Mouse (Mus musculus) lung, embryonic 16.5 days (tissue): ENCODE measurements around the gene Ttf2. TPM values are rescaled to one million over a fixed set of nuclear protein-coding genes. Genes with fewer than 3 reads are reported as not detected.

ENCODE experiments used
- ATAC-seq: fragments of 200-750 bp; cut with Nextera tagmentation; 2 replicates; pipeline ENCODE4 v1.8.0; 2017; ENCODE audit warnings: low read depth, mild to moderate bottlenecking, moderate library complexity
- H3K27ac ChIP-seq: fragments of 300-500 bp; sonication (generic); 2 replicates; pipeline ENCODE4 v1.5.1; 2014; ENCODE audit warnings: mild to moderate bottlenecking, control low read depth, low read length
- H3K27me3 ChIP-seq: fragments of 300-500 bp; sonication (generic); 2 replicates; pipeline ENCODE4 v1.6.1; 2014; ENCODE audit warnings: low read depth, low read length, mixed read lengths; ENCODE audit not compliant: control insufficient read depth, insufficient read depth
- H3K36me3 ChIP-seq: fragments of 300-500 bp; sonication (generic); 2 replicates; pipeline ENCODE4 v1.6.1; 2014; ENCODE audit warnings: low read length; ENCODE audit not compliant: control insufficient read depth, insufficient read depth
- H3K4me1 ChIP-seq: fragments of 300-500 bp; sonication (generic); replicated peaks from 2 replicates; pipeline ENCODE4 v1.6.1; 2014; ENCODE audit warnings: low read length, mixed read lengths; ENCODE audit not compliant: control insufficient read depth, insufficient read depth
- H3K4me2 ChIP-seq: fragments of 300-500 bp; sonication (generic); 2 replicates; pipeline ENCODE4 v1.6.1; 2014; ENCODE audit warnings: low read depth, low read length, control low read depth
- H3K4me3 ChIP-seq: fragments of 300-500 bp; sonication (generic); 2 replicates; pipeline ENCODE4 v1.5.1; 2014; ENCODE audit warnings: mild to moderate bottlenecking, low read length, control low read depth
- H3K9ac ChIP-seq: fragments of 300-500 bp; sonication (generic); 2 replicates; pipeline ENCODE4 v1.6.1; 2014; ENCODE audit warnings: low read length, control low read depth
- H3K9me3 ChIP-seq: fragments of 300-500 bp; sonication (generic); 2 replicates; pipeline ENCODE4 v1.6.1; 2016; ENCODE audit warnings: low read length; ENCODE audit not compliant: control insufficient read depth
- whole genome bisulfite sequencing: fragments of 180-500 bp; shearing (Covaris S2); extraction: QIAGEN DNeasy Blood & Tissue Kit; methylation state at CpG from one replicate; pipeline ENCODE4 v1.1.7; 2014; 5-methylcytosine and 5-hydroxymethylcytosine counted together
- polyA plus RNA-seq: library from polyadenylated mRNA; unstranded; fragments of >200 nt; fragmentation: Nextera tagmentation; extraction: Ambion mirVana; gene quantifications from 2 replicates; pipeline ENCODE4 v1.2.1, GENCODE M21; 2015

The Ttf2 gene
- polyA plus RNA-seq, 1 experiment from 2014 or later: 18.2 TPM

DNA sequence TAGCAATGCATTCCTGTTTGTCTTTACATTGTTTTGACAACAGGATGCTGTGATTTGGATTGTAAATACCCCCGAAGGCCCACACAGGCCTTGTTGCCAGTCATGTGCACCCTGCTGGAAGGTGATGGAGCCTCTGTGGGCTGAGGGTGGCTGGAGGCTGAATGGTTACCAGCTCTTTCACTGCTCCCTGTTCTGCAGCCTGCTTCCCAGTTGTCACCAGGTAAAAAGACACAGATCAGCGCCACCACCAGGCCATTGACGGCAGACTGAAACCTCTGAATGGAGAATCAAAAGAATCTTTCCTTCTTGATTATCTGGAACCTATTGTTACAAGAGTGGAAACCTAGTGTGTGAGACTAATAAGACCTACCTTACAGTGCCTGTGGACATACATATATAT lies 62.5 kb downstream of the Ttf2 start:
- WGBS: 39% methylated on average over 3 of the region's 3 CpGs
- no peak overlapping the region for H3K4me3 ChIP-seq
- no peak overlapping the region for H3K9ac ChIP-seq
- ATAC-seq: no peak
- H3K4me2 ChIP-seq: no peak overlapping the region
- H3K4me1 ChIP-seq: peaks cover 2% of the 10 kb centered on the region; the same call in 1 of the 2 replicates
- no peak overlapping the region for H3K27ac ChIP-seq
- H3K9me3 ChIP-seq: no peaks in the 10 kb centered on the region
- H3K36me3 ChIP-seq: no peaks in the 10 kb centered on the region
- H3K27me3 ChIP-seq: no peaks in the 10 kb centered on the region

DNA sequence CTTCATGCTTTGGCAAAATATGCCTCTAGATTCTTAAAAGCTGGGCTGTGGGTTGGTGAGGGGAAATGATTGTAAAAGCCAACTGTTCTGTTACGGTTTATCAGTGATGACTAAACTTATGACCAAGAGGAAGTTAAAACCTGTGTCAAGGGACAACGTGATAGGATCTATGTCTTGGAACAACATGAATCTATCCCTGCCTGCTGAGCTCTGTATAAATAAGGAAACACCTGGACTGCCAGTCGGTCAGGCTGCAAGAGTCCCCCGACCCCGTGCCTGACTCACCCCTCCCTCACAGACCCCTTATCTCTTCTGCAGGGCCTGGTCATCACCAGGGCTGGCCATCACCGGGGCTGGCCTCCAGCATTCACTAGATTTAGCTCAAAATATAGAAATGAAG lies 63.3 kb downstream of the Ttf2 start:
- Histone ChIP-seq H3K9me3 (no peaks in the 10 kb centered on the region), H3K4me1 (peaks cover 2% of the 10 kb centered on the region; the same call in 1 of the 2 replicates), H3K4me2 (no peak overlapping the region), H3K36me3 (no peaks in the 10 kb centered on the region), H3K9ac (no peak overlapping the region), H3K27ac (no peak overlapping the region), H3K27me3 (no peaks in the 10 kb centered on the region), H3K4me3 (no peak overlapping the region)
- WGBS: 30% methylated on average over 6 of the region's 6 CpGs
- ATAC-seq: no peak; the same call in 1 of the 2 replicates

GRCm38 (mm10) chr3:100895500-100895899 lies 74.0 kb downstream of the Ttf2 start:
- Histone ChIP-seq H3K4me2 (no peak overlapping the region), H3K4me1 (no peaks in the 10 kb centered on the region), H3K4me3 (no peak overlapping the region), H3K36me3 (no peaks in the 10 kb centered on the region), H3K9me3 (no peaks in the 10 kb centered on the region), H3K27me3 (no peaks in the 10 kb centered on the region), H3K9ac (no peak overlapping the region), H3K27ac (no peak overlapping the region)
- ATAC-seq: no peak
- WGBS: 73% methylated on average over 6 of the region's 6 CpGs

DNA sequence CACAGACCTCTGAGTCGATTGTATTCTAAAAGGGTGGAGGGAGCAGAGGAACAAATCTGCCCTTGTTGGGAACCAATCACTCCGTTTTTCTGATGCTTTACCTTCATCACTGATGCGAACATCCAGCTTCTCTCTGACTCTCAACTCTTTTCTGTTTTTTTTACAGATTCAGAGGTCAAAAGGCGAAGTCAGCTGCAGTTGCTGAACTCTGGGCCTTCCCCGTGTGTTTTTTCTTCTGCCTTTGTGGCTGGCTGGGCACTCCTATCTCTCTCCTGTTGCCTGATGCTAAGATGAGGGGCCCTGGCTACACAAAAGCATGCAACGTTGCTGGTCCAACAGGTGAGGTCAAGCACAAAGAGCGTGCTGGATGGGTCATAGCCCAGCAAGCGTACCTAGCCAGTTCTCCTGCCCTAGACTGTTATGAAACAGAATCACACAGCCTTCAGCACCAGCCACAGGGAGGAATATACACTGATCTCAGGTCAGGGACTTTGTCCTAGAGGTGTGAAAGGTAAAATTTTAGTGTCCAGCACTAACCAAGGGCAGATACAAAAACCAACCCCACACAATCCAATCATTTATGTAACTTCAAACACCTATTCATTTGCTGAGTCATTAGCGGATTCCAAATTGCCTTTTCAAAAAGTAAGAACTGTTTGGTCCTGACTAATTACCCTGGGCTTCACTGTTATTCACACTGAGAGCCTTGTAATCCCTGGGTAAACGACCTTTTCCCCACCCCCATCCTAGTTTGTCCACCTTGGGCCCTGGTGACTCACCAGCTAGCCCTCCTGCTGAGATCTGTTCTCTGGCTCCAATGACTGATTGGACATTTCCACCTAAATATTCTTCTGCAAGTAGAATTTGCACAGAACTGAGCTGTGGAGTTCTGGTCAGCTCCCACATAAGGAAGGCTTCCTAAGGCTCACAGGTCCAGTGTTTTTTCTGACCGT lies 76.8 kb downstream of the Ttf2 start:
- H3K27me3 ChIP-seq: no peaks in the 10 kb centered on the region
- no peak overlapping the region for H3K4me3 ChIP-seq
- H3K4me1 ChIP-seq: no peaks in the 10 kb centered on the region
- H3K36me3 ChIP-seq: no peaks in the 10 kb centered on the region
- no peak for ATAC-seq
- no peak overlapping the region for H3K4me2 ChIP-seq
- no peak overlapping the region for H3K9ac ChIP-seq
- WGBS: 55% methylated on average over 11 of the region's 11 CpGs
- H3K9me3 ChIP-seq: no peaks in the 10 kb centered on the region
- no peak overlapping the region for H3K27ac ChIP-seq

GRCm38 (mm10) chr3:100890406-100890805 lies 79.1 kb downstream of the Ttf2 start:
- WGBS: 87% methylated on average over 3 of the region's 3 CpGs
- H3K4me1 ChIP-seq: no peaks in the 10 kb centered on the region
- ATAC-seq: no peak

DNA sequence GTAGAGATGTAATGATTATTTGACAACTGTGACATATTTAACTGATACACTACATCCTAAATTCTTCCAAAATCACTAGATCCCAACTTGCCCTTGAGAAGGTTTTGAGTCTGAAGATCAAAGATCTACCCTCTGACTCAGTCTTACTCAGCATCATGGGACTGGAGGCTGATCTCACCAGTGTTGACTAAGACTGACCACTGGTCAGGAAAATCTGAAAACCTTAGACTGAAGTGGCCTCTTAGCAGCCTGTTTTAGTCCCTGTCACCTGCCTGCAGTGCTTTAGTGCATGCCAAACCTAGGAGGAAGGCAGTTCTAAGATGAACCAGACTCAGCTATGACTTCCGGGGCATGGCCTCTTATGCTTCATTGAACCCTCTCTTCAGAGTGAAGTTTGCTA lies 80.2 kb downstream of the Ttf2 start:
- H3K4me1 ChIP-seq: no peaks in the 10 kb centered on the region
- no peaks in the 10 kb centered on the region for H3K27me3 ChIP-seq
- no peak for ATAC-seq
- no peaks in the 10 kb centered on the region; the same call in 1 of the 2 replicates for H3K9me3 ChIP-seq
- 85% methylated on average over 1 of the region's 1 CpGs for WGBS
- H3K4me3 ChIP-seq: no peak overlapping the region
- no peak overlapping the region for H3K9ac ChIP-seq
- no peak overlapping the region for H3K27ac ChIP-seq
- H3K36me3 ChIP-seq: no peaks in the 10 kb centered on the region
- no peak overlapping the region for H3K4me2 ChIP-seq

More at GRCm38 (mm10) chr3:100890406-100890805, 79.1 kb downstream of the Ttf2 start:
- Histone ChIP-seq H3K4me3 (no peak overlapping the region), H3K9ac (no peak overlapping the region), H3K27ac (no peak overlapping the region), H3K27me3 (no peaks in the 10 kb centered on the region), H3K36me3 (no peaks in the 10 kb centered on the region), H3K9me3 (no peaks in the 10 kb centered on the region; the same call in 1 of the 2 replicates), H3K4me2 (no peak overlapping the region)

Other genes with a start within 250 kb of the Ttf2 start
- gene Vtcn1, start 144.2 kb downstream of the Ttf2 start, polyA plus RNA-seq: 0.44 and 0.59 TPM in 2 replicates
- gene Trim45, start 47.5 kb downstream of the Ttf2 start, polyA plus RNA-seq: 5.1 and 5.4 TPM in 2 replicates
- 0.28 and 0.39 TPM in 2 replicates for gene Cd101, start 59.9 kb upstream of the Ttf2 start, polyA plus RNA-seq
- gene Ptgfrn, start 140.6 kb upstream of the Ttf2 start, polyA plus RNA-seq: 4.8 and 5.6 TPM in 2 replicates